Mouse (Mus musculus): ENCODE results near the gene Dhdds.

Dhdds gene

GRCm38 (mm10) chr4:133980496-133980895, 20.2 kb downstream of the Dhdds start:
- no peaks in the 10 kb centered on the region for H3K27me3 ChIP-seq (ENCODE audit: control insufficient read depth, insufficient read depth, low read length, poor library complexity, severe bottlenecking)
- peaks cover 13% of the 10 kb centered on the region for H3K36me3 ChIP-seq (ENCODE audit: control insufficient read depth, insufficient read depth, low read length, poor library complexity, severe bottlenecking)
- no peak for DNase-seq (ENCODE audit: low read depth, low spot score)

GRCm38 (mm10) chr4:133978021-133978711, 22.6 kb downstream of the Dhdds start:
- no peaks in the 10 kb centered on the region for H3K27me3 ChIP-seq (ENCODE audit: control insufficient read depth, insufficient read depth, low read length, poor library complexity, severe bottlenecking)
- no peak for DNase-seq (ENCODE audit: low read depth, low spot score)
- peaks cover 15% of the 10 kb centered on the region; the same call in 1 of the 2 replicates for H3K36me3 ChIP-seq (ENCODE audit: control insufficient read depth, insufficient read depth, low read length, poor library complexity, severe bottlenecking)

- DNase-seq (ENCODE audit: low read depth, low spot score), result no peak
- H3K27me3 ChIP-seq (ENCODE audit: control insufficient read depth, insufficient read depth, low read length, poor library complexity, severe bottlenecking), result no peaks in the 10 kb centered on the region
- peaks cover 4% of the 10 kb centered on the region; the same call in 1 of the 2 replicates for H3K36me3 ChIP-seq (ENCODE audit: control insufficient read depth, insufficient read depth, low read length, poor library complexity, severe bottlenecking)
Observed at GRCm38 (mm10) chr4:133971741-133972140, 29.0 kb downstream of the Dhdds start.

GRCm38 (mm10) chr4:133970876-133971275, 29.8 kb downstream of the Dhdds start:
- no peaks in the 10 kb centered on the region for H3K27me3 ChIP-seq (ENCODE audit: control insufficient read depth, insufficient read depth, low read length, poor library complexity, severe bottlenecking)
- H3K36me3 ChIP-seq (ENCODE audit: control insufficient read depth, insufficient read depth, low read length, poor library complexity, severe bottlenecking), result peaks cover 6% of the 10 kb centered on the region; the same call in 1 of the 2 replicates
- no peak for DNase-seq (ENCODE audit: low read depth, low spot score)

GRCm38 (mm10) chr4:133970196-133970595, 30.5 kb downstream of the Dhdds start:
- DNase-seq (ENCODE audit: low read depth, low spot score), result no peak
- Histone ChIP-seq H3K27me3 (ENCODE audit: control insufficient read depth, insufficient read depth, low read length, poor library complexity, severe bottlenecking) (no peaks in the 10 kb centered on the region), H3K36me3 (ENCODE audit: control insufficient read depth, insufficient read depth, low read length, poor library complexity, severe bottlenecking) (peaks cover 6% of the 10 kb centered on the region; the same call in 1 of the 2 replicates)

GRCm38 (mm10) chr4:133969114-133969770, 31.5 kb downstream of the Dhdds start:
- Histone ChIP-seq H3K36me3 (ENCODE audit: control insufficient read depth, insufficient read depth, low read length, poor library complexity, severe bottlenecking) (peaks cover 6% of the 10 kb centered on the region; the same call in 1 of the 2 replicates), H3K27me3 (ENCODE audit: control insufficient read depth, insufficient read depth, low read length, poor library complexity, severe bottlenecking) (no peaks in the 10 kb centered on the region)
- DNase-seq (ENCODE audit: low read depth, low spot score), result no peak

- no peaks in the 10 kb centered on the region for H3K27me3 ChIP-seq (ENCODE audit: control insufficient read depth, insufficient read depth, low read length, poor library complexity, severe bottlenecking)
- H3K36me3 ChIP-seq (ENCODE audit: control insufficient read depth, insufficient read depth, low read length, poor library complexity, severe bottlenecking), result peaks cover 6% of the 10 kb centered on the region; the same call in 1 of the 2 replicates
- DNase-seq (ENCODE audit: low read depth, low spot score), result peak; percentile 65
Observed at GRCm38 (mm10) chr4:133968150-133968921, 32.4 kb downstream of the Dhdds start, which contains the start of gene Hmgn2. Gene Hmgn2, minus strand, starts transcription at chr4:133968650.

- Histone ChIP-seq H3K36me3 (ENCODE audit: control insufficient read depth, insufficient read depth, low read length, poor library complexity, severe bottlenecking) (peaks cover 6% of the 10 kb centered on the region; the same call in 1 of the 2 replicates), H3K27me3 (ENCODE audit: control insufficient read depth, insufficient read depth, low read length, poor library complexity, severe bottlenecking) (no peaks in the 10 kb centered on the region)
- peak; percentile 89 for DNase-seq (ENCODE audit: low read depth, low spot score)
Observed at GRCm38 (mm10) chr4:133967866-133968149, 32.9 kb downstream of the Dhdds start.

GRCm38 (mm10) chr4:133967138-133967865, 33.4 kb downstream of the Dhdds start:
- Histone ChIP-seq H3K36me3 (ENCODE audit: control insufficient read depth, insufficient read depth, low read length, poor library complexity, severe bottlenecking) (peaks cover 6% of the 10 kb centered on the region; the same call in 1 of the 2 replicates), H3K27me3 (ENCODE audit: control insufficient read depth, insufficient read depth, low read length, poor library complexity, severe bottlenecking) (no peaks in the 10 kb centered on the region)
- DNase-seq (ENCODE audit: low read depth, low spot score), result peak; percentile 97

- H3K27me3 ChIP-seq (ENCODE audit: control insufficient read depth, insufficient read depth, low read length, poor library complexity, severe bottlenecking), result no peaks in the 10 kb centered on the region
- no peak for DNase-seq (ENCODE audit: low read depth, low spot score)
Observed at GRCm38 (mm10) chr4:133966271-133966940, 34.3 kb downstream of the Dhdds start.

GRCm38 (mm10) chr4:133962566-133962965, 38.2 kb downstream of the Dhdds start:
- DNase-seq (ENCODE audit: low read depth, low spot score), result no peak
- H3K36me3 ChIP-seq (ENCODE audit: control insufficient read depth, insufficient read depth, low read length, poor library complexity, severe bottlenecking), result 0 out of 2 replicates have a peak, but pooled peaks cover 4% of the 10 kb centered on the region
- no peaks in the 10 kb centered on the region for H3K27me3 ChIP-seq (ENCODE audit: control insufficient read depth, insufficient read depth, low read length, poor library complexity, severe bottlenecking)

More at GRCm38 (mm10) chr4:133966271-133966940, 34.3 kb downstream of the Dhdds start:
- 0 out of 2 replicates have a peak, but pooled peaks cover 6% of the 10 kb centered on the region for H3K36me3 ChIP-seq (ENCODE audit: control insufficient read depth, insufficient read depth, low read length, poor library complexity, severe bottlenecking)

GRCm38 (mm10) chr4:133958884-133959283, 41.8 kb downstream of the Dhdds start:
- no peaks in the 10 kb centered on the region for H3K27me3 ChIP-seq (ENCODE audit: control insufficient read depth, insufficient read depth, low read length, poor library complexity, severe bottlenecking)
- no peaks in the 10 kb centered on the region for H3K36me3 ChIP-seq (ENCODE audit: control insufficient read depth, insufficient read depth, low read length, poor library complexity, severe bottlenecking)
- no peak for DNase-seq (ENCODE audit: low read depth, low spot score)

- Histone ChIP-seq H3K36me3 (ENCODE audit: control insufficient read depth, insufficient read depth, low read length, poor library complexity, severe bottlenecking) (no peaks in the 10 kb centered on the region), H3K27me3 (ENCODE audit: control insufficient read depth, insufficient read depth, low read length, poor library complexity, severe bottlenecking) (no peaks in the 10 kb centered on the region)
- no peak for DNase-seq (ENCODE audit: low read depth, low spot score)
Observed at GRCm38 (mm10) chr4:133956358-133956757, 44.4 kb downstream of the Dhdds start.

- H3K27me3 ChIP-seq (ENCODE audit: control insufficient read depth, insufficient read depth, low read length, poor library complexity, severe bottlenecking), result no peaks in the 10 kb centered on the region
- no peak for DNase-seq (ENCODE audit: low read depth, low spot score)
- H3K36me3 ChIP-seq (ENCODE audit: control insufficient read depth, insufficient read depth, low read length, poor library complexity, severe bottlenecking), result no peaks in the 10 kb centered on the region
Observed at GRCm38 (mm10) chr4:133946736-133947135, 54.0 kb downstream of the Dhdds start.

Data from splenic B cell, adult 2 months (primary cell).